Mouse (Mus musculus): ENCODE measurements at regions not wholly inside any gene's neighbourhood (a gene's known extent, or its start where the extent isn't known, plus 50 kb on each side); places are given as distances from the start of the nearest gene placed in this dataset.
"Not testable (repeated sequence)": the region's sequence is repeated elsewhere in the genome, so short reads cannot be mapped to it uniquely, and the experiment has no call there.

- no peaks in the 10 kb centered on the region for H3K36me3 ChIP-seq (replicated peaks)
- H3K27me3 ChIP-seq (ENCODE audit: poor library complexity, severe bottlenecking), result no peaks in the 10 kb centered on the region
- no peaks in the 10 kb centered on the region for H3K4me1 ChIP-seq
- DNase-seq (ENCODE audit: extremely low spot score, low spot score), result no peak
- peaks cover 12% of the 10 kb centered on the region for H3K9me3 ChIP-seq
- H3K27ac ChIP-seq, result no peak overlapping the region
- H3K4me3 ChIP-seq, result no peak overlapping the region
Measured at GRCm38 (mm10) chr12:113940721-113941120, 397.0 kb downstream of the Adam6a start.

- WGBS, result 88% methylated on average over 1 of the region's 1 CpGs
- H3K4me1 ChIP-seq; H3K27ac ChIP-seq; H3K36me3 ChIP-seq (replicated peaks); H3K27me3 ChIP-seq (ENCODE audit: poor library complexity, severe bottlenecking); DNase-seq (ENCODE audit: extremely low spot score, low spot score); H3K4me3 ChIP-seq: not testable (repeated sequence)
- peaks cover 11% of the 10 kb centered on the region; the same call in 1 of the 2 replicates for H3K9me3 ChIP-seq
Measured at GRCm38 (mm10) chr12:113943661-113944327, 400.1 kb downstream of the Adam6a start.

- WGBS, result 97% methylated on average over 1 of the region's 1 CpGs
- H3K27ac ChIP-seq; H3K4me1 ChIP-seq; H3K4me3 ChIP-seq; H3K36me3 ChIP-seq (replicated peaks); DNase-seq (ENCODE audit: extremely low spot score, low spot score); H3K27me3 ChIP-seq (ENCODE audit: poor library complexity, severe bottlenecking): not testable (repeated sequence)
- H3K9me3 ChIP-seq, result peaks cover 16% of the 10 kb centered on the region; the same call in 1 of the 2 replicates
Measured at GRCm38 (mm10) chr12:113945786-113946185, 402.1 kb downstream of the Adam6a start.

- H3K9me3 ChIP-seq, result peaks cover 19% of the 10 kb centered on the region; the same call in 1 of the 2 replicates
- not testable (repeated sequence) for H3K4me3 ChIP-seq; H3K27ac ChIP-seq; DNase-seq (ENCODE audit: extremely low spot score, low spot score); H3K36me3 ChIP-seq (replicated peaks); H3K27me3 ChIP-seq (ENCODE audit: poor library complexity, severe bottlenecking); H3K4me1 ChIP-seq
- 28% methylated on average over 4 of the region's 4 CpGs for WGBS
Measured at GRCm38 (mm10) chr12:113948017-113948416, 404.3 kb downstream of the Adam6a start.

GRCm38 (mm10) chr12:113974271-113974670 lies 430.6 kb downstream of the Adam6a start:
- H3K4me3 ChIP-seq, result no peak overlapping the region
- peaks cover 52% of the 10 kb centered on the region for H3K9me3 ChIP-seq
- no peak for DNase-seq (ENCODE audit: extremely low spot score, low spot score)
- H3K36me3 ChIP-seq (replicated peaks), result no peaks in the 10 kb centered on the region
- WGBS, result 84% methylated on average over 6 of the region's 6 CpGs
- no peaks in the 10 kb centered on the region for H3K4me1 ChIP-seq
- H3K27me3 ChIP-seq (ENCODE audit: poor library complexity, severe bottlenecking), result no peaks in the 10 kb centered on the region
- no peak overlapping the region for H3K27ac ChIP-seq

- H3K27me3 ChIP-seq (ENCODE audit: poor library complexity, severe bottlenecking); DNase-seq (ENCODE audit: extremely low spot score, low spot score); H3K27ac ChIP-seq; H3K4me3 ChIP-seq; H3K36me3 ChIP-seq (replicated peaks); H3K4me1 ChIP-seq: not testable (repeated sequence)
- WGBS, result 44% methylated on average over 10 of the region's 10 CpGs
- peaks cover 13% of the 10 kb centered on the region; the same call in 1 of the 2 replicates for H3K9me3 ChIP-seq
Measured at GRCm38 (mm10) chr12:113981613-113982012, 437.9 kb downstream of the Adam6a start.

- Histone ChIP-seq H3K4me3 (no peak overlapping the region), H3K36me3 (replicated peaks) (no peaks in the 10 kb centered on the region), H3K9me3 (peaks cover 14% of the 10 kb centered on the region; the same call in 1 of the 2 replicates), H3K4me1 (no peaks in the 10 kb centered on the region), H3K27ac (no peak overlapping the region), H3K27me3 (ENCODE audit: poor library complexity, severe bottlenecking) (no peaks in the 10 kb centered on the region)
- no peak for DNase-seq (ENCODE audit: extremely low spot score, low spot score)
- WGBS, result 82% methylated on average over 5 of the region's 5 CpGs
Measured at GRCm38 (mm10) chr12:113987233-113987990, 443.7 kb downstream of the Adam6a start.

- Histone ChIP-seq H3K27me3 (ENCODE audit: poor library complexity, severe bottlenecking) (no peaks in the 10 kb centered on the region), H3K4me1 (no peaks in the 10 kb centered on the region), H3K9me3 (peaks cover 16% of the 10 kb centered on the region; the same call in 1 of the 2 replicates), H3K36me3 (replicated peaks) (no peaks in the 10 kb centered on the region), H3K27ac (no peak overlapping the region), H3K4me3 (no peak overlapping the region)
- WGBS, result 90% methylated on average over 2 of the region's 2 CpGs
- DNase-seq (ENCODE audit: extremely low spot score, low spot score), result no peak
Measured at GRCm38 (mm10) chr12:113992425-113992824, 448.7 kb downstream of the Adam6a start.

GRCm38 (mm10) chr12:113994284-113994683 lies 450.6 kb downstream of the Adam6a start:
- not testable (repeated sequence) for H3K27me3 ChIP-seq (ENCODE audit: poor library complexity, severe bottlenecking); H3K27ac ChIP-seq; H3K36me3 ChIP-seq (replicated peaks); H3K4me1 ChIP-seq; H3K9me3 ChIP-seq; DNase-seq (ENCODE audit: extremely low spot score, low spot score); H3K4me3 ChIP-seq
- 68% methylated on average over 3 of the region's 3 CpGs for WGBS

- not testable (repeated sequence) for H3K36me3 ChIP-seq (replicated peaks); DNase-seq (ENCODE audit: extremely low spot score, low spot score); H3K27ac ChIP-seq; H3K4me1 ChIP-seq; H3K4me3 ChIP-seq; H3K27me3 ChIP-seq (ENCODE audit: poor library complexity, severe bottlenecking)
- H3K9me3 ChIP-seq, result peaks cover 13% of the 10 kb centered on the region; the same call in 1 of the 2 replicates
Measured at GRCm38 (mm10) chr12:114008491-114008890, 464.8 kb downstream of the Adam6a start.

GRCm38 (mm10) chr12:114009391-114009790 lies 465.7 kb downstream of the Adam6a start:
- H3K27me3 ChIP-seq (ENCODE audit: poor library complexity, severe bottlenecking), result no peaks in the 10 kb centered on the region
- peaks cover 13% of the 10 kb centered on the region; the same call in 1 of the 2 replicates for H3K9me3 ChIP-seq
- no peak overlapping the region for H3K27ac ChIP-seq
- no peak overlapping the region for H3K4me3 ChIP-seq
- 70% methylated on average over 2 of the region's 2 CpGs for WGBS
- no peaks in the 10 kb centered on the region for H3K4me1 ChIP-seq
- H3K36me3 ChIP-seq (replicated peaks), result no peaks in the 10 kb centered on the region
- DNase-seq (ENCODE audit: extremely low spot score, low spot score), result no peak

GRCm38 (mm10) chr12:114012860-114013259 lies 469.2 kb downstream of the Adam6a start:
- H3K4me1 ChIP-seq; DNase-seq (ENCODE audit: extremely low spot score, low spot score); H3K36me3 ChIP-seq (replicated peaks); H3K27me3 ChIP-seq (ENCODE audit: poor library complexity, severe bottlenecking); H3K4me3 ChIP-seq; H3K27ac ChIP-seq: not testable (repeated sequence)
- H3K9me3 ChIP-seq, result peaks cover 11% of the 10 kb centered on the region; the same call in 1 of the 2 replicates
- 22% methylated on average over 4 of the region's 4 CpGs for WGBS

- not testable (repeated sequence) for H3K27me3 ChIP-seq (ENCODE audit: poor library complexity, severe bottlenecking); DNase-seq (ENCODE audit: extremely low spot score, low spot score); H3K36me3 ChIP-seq (replicated peaks); H3K4me1 ChIP-seq; H3K27ac ChIP-seq; H3K4me3 ChIP-seq
- H3K9me3 ChIP-seq, result peaks cover 18% of the 10 kb centered on the region
- 83% methylated on average over 2 of the region's 2 CpGs for WGBS
Measured at GRCm38 (mm10) chr12:114037011-114037410, 493.3 kb downstream of the Adam6a start.
